Mouse (Mus musculus): Measurements from ENCODE around the gene Acp7.

Acp7 gene

DNA sequence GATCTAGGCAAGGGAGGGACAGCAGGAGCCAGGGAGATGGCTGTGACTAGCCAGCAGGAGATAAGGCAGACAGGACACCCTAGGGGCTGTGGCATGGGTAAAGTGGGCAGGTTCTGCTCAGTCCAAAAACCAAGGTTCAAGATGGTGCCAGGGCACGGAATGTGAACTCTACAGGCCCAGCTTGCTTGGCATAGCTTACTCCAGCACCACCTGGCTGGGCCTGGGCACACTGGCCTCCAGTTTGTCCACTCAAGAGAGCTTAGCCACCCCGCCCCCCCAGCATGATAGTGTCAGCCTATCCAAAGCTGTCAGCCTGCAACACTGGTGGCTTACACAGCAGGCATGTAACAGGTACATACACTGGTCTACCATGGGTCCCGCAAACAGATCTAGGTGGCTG is 57.9 kb downstream of the Acp7 start:
- ChIA-PET POLR2A (interaction anchor here in 3 of 4 experiments (0.6 to 15.0 kb wide), 6 partner anchors 8 to 137 kb away, joined by 3 to 318 read pairs (median 4); partner anchors contain the start of genes Pak4 (in 2 of the 3) and Samd4b (in 2 of the 3)), CTCF (no interaction called here)

DNA sequence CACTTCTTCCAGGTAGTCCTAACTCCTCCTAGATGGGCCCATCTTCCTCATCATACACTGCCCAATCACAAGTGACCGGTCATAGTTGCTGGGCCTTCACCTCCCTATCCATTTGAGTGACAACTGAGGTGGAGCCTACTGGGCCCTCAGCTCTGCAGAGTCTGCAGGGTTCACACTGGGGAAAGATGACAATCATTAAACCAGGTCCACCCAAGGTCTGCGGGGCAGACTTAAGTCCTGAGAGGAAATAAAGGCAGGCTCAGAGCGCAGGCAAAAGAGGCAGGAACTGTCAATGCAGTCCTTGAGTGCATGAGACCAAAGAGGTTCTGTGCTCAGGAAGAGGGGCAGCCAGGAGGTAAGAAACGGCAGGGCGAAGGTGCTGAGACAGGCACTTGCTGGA is 58.4 kb downstream of the Acp7 start:
- POLR2A ChIA-PET, result interaction anchor here in 3 of 4 experiments (0.6 to 15.0 kb wide), 11 partner anchors 9 to 137 kb away, joined by 3 to 318 read pairs (median 3); partner anchors contain the start of genes Pak4 (in 2 of the 3) and Samd4b (in 2 of the 3)
- CTCF ChIA-PET, result interaction anchor here in 1 of 4 experiments (1.1 kb wide), 1 partner anchor 24 kb away, joined by 3 read pairs; no protein-coding TSS in a partner anchor

DNA sequence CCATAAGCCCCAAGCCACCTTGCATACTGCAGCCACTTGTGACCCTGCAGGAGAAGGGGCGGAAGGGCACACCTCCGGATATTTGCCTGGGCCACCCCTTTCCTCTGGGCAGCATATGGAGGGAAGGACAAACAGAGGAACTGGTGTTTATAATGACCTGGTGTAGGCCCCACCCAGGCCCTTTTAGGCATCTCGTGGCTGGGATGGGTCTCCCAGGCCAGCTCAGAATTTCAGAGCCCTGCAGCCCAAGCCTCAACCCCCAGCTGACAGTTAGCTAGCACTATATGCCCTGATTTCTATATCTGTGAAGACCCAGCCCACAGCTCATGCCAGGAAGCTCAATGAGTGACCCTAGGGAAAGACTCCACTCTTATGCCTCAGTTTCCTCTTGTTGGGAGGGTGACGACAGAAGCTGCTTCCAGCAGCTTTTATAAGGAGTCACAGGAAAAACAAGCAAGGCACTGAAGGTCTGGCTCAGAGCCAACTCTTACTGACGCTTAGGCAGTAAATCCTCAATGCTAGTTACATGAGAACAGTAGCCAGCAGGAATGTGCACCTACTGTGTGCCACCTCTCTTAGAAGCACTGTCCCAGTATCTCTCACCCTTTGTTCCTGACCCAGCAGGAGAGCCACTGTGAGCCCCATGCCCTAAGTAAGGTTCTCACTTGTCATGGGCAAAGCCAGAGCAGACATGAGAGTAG is 60.0 kb downstream of the Acp7 start:
- ChIA-PET CTCF (interaction anchor here in 3 of 4 experiments (0.8 to 1.5 kb wide), 11 partner anchors 13 to 134 kb away, joined by 3 to 5 read pairs (median 3); partner anchors contain the start of gene Gmfg (in 2 of the 3)), POLR2A (interaction anchor here in 3 of 4 experiments (0.6 to 15.0 kb wide), 17 partner anchors 7 to 1215 kb away, joined by 3 to 318 read pairs (median 4); partner anchors contain the start of genes Pak4 (in 2 of the 3), Samd4b (in 2 of the 3), Gmfg (in 1 of the 3) and Shkbp1 (in 1 of the 3))

DNA sequence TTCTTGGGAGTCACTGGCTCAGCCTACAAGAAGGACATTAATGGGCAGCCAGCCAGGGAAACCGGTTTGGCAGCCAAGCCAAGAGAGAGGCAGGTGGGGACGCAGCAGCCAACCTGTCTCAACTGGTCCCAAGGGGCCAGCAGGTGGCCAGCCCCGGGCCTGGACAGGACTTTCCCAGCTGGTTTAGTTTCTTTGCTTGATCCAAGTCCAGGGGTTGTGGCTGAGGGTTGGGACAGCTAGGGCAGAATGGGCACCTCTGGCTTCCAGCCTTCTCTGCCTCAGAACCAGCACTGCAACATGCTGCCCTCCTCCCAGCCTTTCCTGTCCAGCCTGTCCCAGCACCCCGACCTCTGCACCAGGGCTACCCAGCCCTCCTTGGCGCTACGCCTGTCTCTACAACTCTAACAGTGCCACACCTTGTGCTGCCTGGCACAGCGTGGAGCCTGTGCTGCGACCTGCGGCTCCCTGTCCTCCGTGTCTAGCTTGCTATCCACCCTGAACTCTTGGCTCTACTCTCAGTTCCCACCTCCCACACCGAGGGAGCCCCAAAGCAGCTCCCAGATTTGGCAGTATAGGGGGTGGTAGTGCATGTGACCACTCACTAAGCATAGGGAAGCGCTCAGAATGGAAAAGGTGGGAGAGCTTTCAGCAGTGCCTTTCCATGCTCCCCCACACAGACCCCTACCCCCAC is 60.7 kb downstream of the Acp7 start:
- POLR2A ChIA-PET, result interaction anchor here in 3 of 4 experiments (0.6 to 15.0 kb wide), 16 partner anchors 7 to 421 kb away, joined by 3 to 318 read pairs (median 4); partner anchors contain the start of genes Pak4 (in 2 of the 3), Samd4b (in 2 of the 3), Acp7 (in 1 of the 3) and Gmfg (in 1 of the 3)
- CTCF ChIA-PET, result interaction anchor here in 3 of 4 experiments (0.8 to 4.0 kb wide), 12 partner anchors 8 to 133 kb away, joined by 3 to 30 read pairs (median 3); partner anchors contain the start of gene Gmfg (in 2 of the 3)

DNA sequence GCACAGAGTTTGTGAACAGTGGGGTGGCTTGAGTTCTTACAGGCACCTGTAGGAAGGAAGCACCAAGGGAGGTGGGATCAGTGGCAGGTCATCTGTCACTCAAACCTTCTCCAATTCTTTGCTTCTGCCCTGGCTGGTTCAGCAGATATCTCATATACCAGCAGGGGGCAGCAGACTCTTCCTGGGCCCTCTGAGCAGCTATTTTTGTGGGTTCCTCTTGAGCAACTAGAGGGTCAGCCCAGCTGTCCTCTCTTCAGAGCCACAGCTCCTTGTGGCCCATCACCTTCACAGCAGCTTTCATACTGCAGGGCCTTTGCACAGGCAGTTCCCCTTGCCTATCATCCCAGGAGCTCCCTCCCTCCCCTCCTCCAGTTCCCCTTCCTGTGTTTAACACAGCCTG is 62.9 kb downstream of the Acp7 start:
- ChIA-PET CTCF (interaction anchor here (0.5 to 4.0 kb wide), 37 partner anchors 9 to 475 kb away, joined by 3 to 30 read pairs (median 4); partner anchors contain the start of genes Pak4 (in 2 of the 4), Samd4b (in 2 of the 4), Gmfg (in 1 of the 4) and Med29 (in 1 of the 4)), POLR2A (interaction anchor here in 3 of 4 experiments (0.6 to 15.0 kb wide), 11 partner anchors 10 to 226 kb away, joined by 3 to 318 read pairs (median 4); partner anchors contain the start of genes Pak4 (in 2 of the 3), Samd4b (in 2 of the 3), Med29 (in 1 of the 3) and Paf1 (in 1 of the 3))

DNA sequence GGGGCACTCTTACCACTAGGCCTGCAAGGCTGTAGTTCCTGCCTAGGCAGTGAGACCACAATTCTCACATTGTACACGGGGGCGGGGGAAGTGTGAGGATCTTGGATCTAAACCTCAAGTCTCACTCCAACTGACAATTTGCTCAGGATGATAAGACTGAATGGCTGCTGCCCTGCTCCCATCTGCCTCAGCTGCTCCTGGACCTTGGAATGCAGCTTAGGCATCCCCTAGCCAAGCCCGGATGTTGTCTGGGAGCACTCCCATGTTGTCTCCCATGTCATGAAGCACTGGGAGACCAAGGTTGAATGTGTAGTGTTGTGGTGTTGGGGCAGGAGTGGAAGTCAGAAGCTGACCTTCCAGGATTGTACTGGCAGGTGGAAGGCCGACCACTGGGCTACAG is 63.6 kb downstream of the Acp7 start:
- ChIA-PET CTCF (interaction anchor here in 3 of 4 experiments (1.2 to 4.0 kb wide), 8 partner anchors 9 to 131 kb away, joined by 3 to 30 read pairs (median 5); partner anchors contain the start of genes Gmfg (in 1 of the 3), Pak4 (in 1 of the 3) and Samd4b (in 1 of the 3)), POLR2A (interaction anchor here in 2 of 4 experiments (0.8 to 6.7 kb wide), 4 partner anchors 11 to 175 kb away, joined by 3 to 53 read pairs (median 4); partner anchors contain the start of genes Med29 (in 1 of the 2) and Paf1 (in 1 of the 2))

DNA sequence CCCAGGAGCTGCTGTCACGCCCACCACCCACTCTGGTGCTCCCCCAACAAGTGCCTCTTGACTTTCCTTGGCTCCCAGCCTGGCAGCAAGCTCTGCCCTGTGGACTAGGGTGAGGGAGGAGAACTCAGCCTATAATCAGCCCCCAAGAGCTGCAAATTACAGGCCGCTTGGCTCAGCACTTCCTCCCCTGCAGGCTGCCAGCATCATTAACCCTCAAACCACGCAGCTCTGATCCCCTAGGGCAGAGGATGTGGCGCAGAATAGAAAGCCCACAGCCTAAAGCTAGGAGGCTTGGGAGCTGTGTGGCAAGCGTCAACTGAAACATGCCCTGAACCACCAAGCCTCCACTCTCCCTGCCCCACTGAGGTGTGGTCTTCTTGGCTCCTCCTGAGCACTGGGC is 65.7 kb downstream of the Acp7 start:
- ChIA-PET CTCF (interaction anchor here in 1 of 4 experiments (1.0 to 2.0 kb wide), 2 partner anchors 16 to 36 kb away, joined by 3 to 4 read pairs; no protein-coding TSS in a partner anchor), POLR2A (interaction anchor here in 2 of 4 experiments (0.6 to 6.7 kb wide), 5 partner anchors 8 to 199 kb away, joined by 3 to 53 read pairs (median 3); no protein-coding TSS in a partner anchor)

DNA sequence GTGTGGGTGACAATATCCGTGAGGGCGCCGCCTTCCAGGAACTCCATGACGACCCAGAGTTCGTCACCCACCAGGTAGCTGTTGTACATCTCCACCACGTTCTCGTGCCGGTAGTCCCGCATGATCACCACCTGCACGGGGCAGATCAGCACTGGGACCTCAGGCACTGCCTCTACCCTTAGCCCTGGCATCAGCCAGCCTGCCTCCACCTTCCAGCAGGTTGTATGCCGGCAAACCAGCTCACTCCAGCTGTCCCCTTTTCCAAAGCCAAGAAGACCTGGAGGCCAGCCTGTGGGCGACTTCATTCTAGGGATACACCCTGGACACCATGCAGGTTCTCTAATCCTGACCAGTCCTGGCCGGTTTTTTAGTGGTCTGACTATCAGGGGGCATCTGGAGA is 68.2 kb downstream of the Acp7 start:
- CTCF ChIA-PET, result interaction anchor here in 3 of 4 experiments (0.7 to 1.4 kb wide), 3 partner anchors 14 to 1264 kb away, joined by 3 to 5 read pairs (median 5); no protein-coding TSS in a partner anchor

DNA sequence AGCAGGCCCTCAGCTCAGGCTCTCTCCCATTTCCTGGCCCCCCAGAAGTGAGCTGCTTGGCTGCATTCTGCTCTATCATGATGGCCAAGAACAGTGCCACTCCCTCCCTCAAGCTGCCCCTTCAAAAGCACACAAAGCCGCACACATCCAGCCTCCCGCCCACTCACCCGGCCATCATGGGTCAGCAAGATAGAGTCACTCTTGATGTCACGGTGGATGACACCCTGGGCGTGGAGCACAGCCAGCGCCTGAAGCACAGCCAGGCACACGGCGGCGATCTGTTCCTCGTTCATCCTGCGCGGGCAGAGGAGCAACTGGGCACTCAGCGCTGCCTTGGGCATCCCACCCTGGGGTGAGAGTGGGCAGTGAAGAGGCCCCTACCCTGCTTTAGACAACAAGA is 68.8 kb downstream of the Acp7 start:
- ChIA-PET CTCF (interaction anchor here in 1 of 4 experiments (0.7 to 1.3 kb wide), 2 partner anchors 70 to 193 kb away, joined by 4 to 5 read pairs; no protein-coding TSS in a partner anchor), POLR2A (interaction anchor here in 2 of 4 experiments (1.0 to 8.0 kb wide), 4 partner anchors 16 to 179 kb away, joined by 3 to 51 read pairs (median 27); partner anchors contain the start of genes Mrps12 (in 1 of the 2), Pak4 (in 1 of the 2), Samd4b (in 1 of the 2) and Sars2 (in 1 of the 2))

More for the DNA sequence above, 68.2 kb downstream of the Acp7 start:
- POLR2A ChIA-PET, result interaction anchor here in 1 of 4 experiments (1.2 to 4.5 kb wide), 4 partner anchors 8 to 35 kb away, joined by 3 to 32 read pairs (median 13); partner anchors contain the start of genes Pak4 and Samd4b

DNA sequence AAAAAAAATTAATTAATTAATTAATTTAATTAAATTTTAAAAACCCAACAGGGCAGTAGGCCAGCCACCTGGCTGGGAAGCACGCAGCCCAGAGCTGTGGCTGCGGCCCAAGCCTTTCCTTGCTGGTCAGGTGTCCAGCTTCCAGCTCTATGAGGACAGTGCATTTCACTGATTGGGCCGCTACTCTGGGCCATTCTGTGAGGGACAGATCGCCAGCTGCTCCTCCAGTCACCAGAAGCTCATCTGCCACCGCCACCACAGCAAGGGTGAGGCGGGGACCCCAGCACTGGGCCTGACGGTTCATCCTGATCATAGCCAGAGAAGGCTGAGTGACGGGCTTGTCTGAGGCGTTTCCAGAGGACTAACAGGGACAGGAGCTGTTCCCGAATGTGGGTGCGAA is 69.2 kb downstream of the Acp7 start:
- POLR2A ChIA-PET, result interaction anchor here in 2 of 4 experiments (1.0 to 8.0 kb wide), 4 partner anchors 16 to 180 kb away, joined by 3 to 51 read pairs (median 27); partner anchors contain the start of genes Mrps12 (in 1 of the 2), Pak4 (in 1 of the 2), Samd4b (in 1 of the 2) and Sars2 (in 1 of the 2)
- CTCF ChIA-PET, result interaction anchor here in 1 of 4 experiments (0.7 to 1.3 kb wide), 2 partner anchors 69 to 193 kb away, joined by 4 to 5 read pairs; no protein-coding TSS in a partner anchor

DNA sequence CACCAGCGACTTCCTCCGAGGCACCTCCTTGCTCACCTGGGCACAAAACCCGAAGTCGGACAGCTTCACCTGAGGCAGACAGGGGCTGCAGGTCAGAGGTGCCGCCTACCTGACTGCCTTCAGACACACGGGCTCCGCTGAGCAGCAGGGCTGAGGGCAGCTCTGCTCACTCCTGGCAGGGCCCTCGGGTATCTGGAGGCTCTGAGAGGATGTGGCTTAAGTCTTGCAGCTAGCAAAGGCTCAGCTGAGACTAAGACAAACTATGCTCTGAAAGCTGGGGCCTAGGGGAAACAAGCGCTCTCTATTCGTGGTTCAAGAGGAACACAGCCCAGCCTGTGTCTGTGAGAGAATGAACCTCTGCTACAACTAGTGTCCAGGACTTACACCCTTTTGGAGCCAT is 70.3 kb downstream of the Acp7 start:
- CTCF ChIA-PET, result interaction anchor here in 2 of 4 experiments (0.5 to 1.4 kb wide), 4 partner anchors 40 to 673 kb away, joined by 3 to 12 read pairs (median 3); no protein-coding TSS in a partner anchor

DNA sequence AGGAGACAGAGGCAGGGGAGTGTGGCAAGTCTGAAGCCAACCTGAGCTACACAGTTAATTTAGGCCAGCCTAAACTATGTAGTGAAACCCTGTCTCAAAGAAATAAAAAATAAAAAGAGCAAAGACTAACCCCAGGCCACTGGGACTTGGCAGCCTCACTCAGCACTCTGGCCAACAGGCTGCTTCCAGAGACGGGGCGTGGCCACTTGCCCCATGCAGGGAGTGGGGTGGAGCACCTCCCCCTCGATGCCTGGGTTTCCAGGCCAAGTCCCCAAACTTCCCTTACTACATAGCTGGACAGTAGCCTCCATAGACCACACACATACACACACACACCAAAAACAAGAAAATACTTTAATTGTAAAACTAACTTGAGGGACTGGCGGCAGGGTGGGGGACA is 72.6 kb downstream of the Acp7 start:
- ChIA-PET CTCF (interaction anchor here in 1 of 4 experiments (0.6 to 0.7 kb wide), 2 partner anchors 435 to 1321 kb away, joined by 3 to 6 read pairs; no protein-coding TSS in a partner anchor), POLR2A (interaction anchor here in 2 of 4 experiments (0.7 to 8.0 kb wide), 6 partner anchors 13 to 121 kb away, joined by 3 to 51 read pairs (median 15); partner anchors contain the start of genes Gmfg (in 1 of the 2), Nccrp1 (in 1 of the 2), Pak4 (in 1 of the 2) and Samd4b (in 1 of the 2))

More for the DNA sequence above, 70.3 kb downstream of the Acp7 start:
- POLR2A ChIA-PET, result interaction anchor here in 2 of 4 experiments (0.7 to 8.0 kb wide), 12 partner anchors 8 to 37 kb away, joined by 3 to 51 read pairs (median 4); partner anchors contain the start of genes Pak4 (in 2 of the 2) and Samd4b (in 2 of the 2)

DNA sequence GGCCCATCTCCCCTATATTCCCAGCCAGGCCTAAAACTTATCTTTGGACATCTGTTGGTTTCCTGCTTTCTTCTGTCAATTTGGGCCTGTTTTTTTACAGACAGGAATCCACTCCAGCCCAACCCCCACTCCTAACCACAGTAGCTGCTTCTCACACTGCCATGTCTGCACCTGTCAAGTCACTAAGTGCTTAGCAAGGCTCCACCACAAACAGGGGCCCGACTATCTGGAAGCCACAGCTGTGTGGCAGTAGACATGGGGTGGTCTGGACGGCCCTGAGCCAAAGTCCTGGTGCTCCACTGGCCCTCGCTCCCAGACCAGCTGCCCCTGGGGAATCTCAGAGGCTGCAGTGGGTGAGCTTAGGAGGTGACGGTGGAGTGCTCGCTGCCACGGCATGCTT is 73.4 kb downstream of the Acp7 start:
- POLR2A ChIA-PET, result interaction anchor here in 3 of 4 experiments (0.6 to 8.0 kb wide), 16 partner anchors 8 to 1721 kb away, joined by 3 to 51 read pairs (median 6); partner anchors contain the start of genes Gmfg (in 1 of the 3), Med29 (in 1 of the 3), Nccrp1 (in 1 of the 3) and Paf1 (in 1 of the 3)
- CTCF ChIA-PET, result interaction anchor here in 1 of 4 experiments (0.8 kb wide), 1 partner anchor 13 kb away, joined by 3 read pairs; no protein-coding TSS in a partner anchor
